Mouse (Mus musculus) forebrain, embryonic 12.5 days (tissue): ENCODE measurements around the gene Cpped1. TPM values are rescaled to one million over a fixed set of nuclear protein-coding genes. Genes with fewer than 3 reads are reported as not detected.

Source experiments
- ATAC-seq: fragments of 200-750 bp; cut with Nextera tagmentation; 2 replicates; pipeline ENCODE4 v1.8.0; 2017; ENCODE audit warnings: moderate TSS enrichment; ENCODE audit not compliant: low FRiP score
- H3K27ac ChIP-seq: fragments of 300-500 bp; sonication (generic); 2 replicates; pipeline ENCODE4 v1.5.1; 2016; ENCODE audit warnings: mild to moderate bottlenecking
- H3K27me3 ChIP-seq: fragments of 300-500 bp; sonication (generic); 2 replicates; pipeline ENCODE4 v1.6.1; 2016; ENCODE audit warnings: mild to moderate bottlenecking
- H3K36me3 ChIP-seq: fragments of 300-500 bp; sonication (generic); replicated peaks from 2 replicates; pipeline ENCODE4 v1.6.1; 2016; ENCODE audit warnings: mild to moderate bottlenecking
- H3K4me1 ChIP-seq: fragments of 300-500 bp; sonication (generic); 2 replicates; pipeline ENCODE4 v1.6.1; 2016
- H3K4me2 ChIP-seq: fragments of 300-500 bp; sonication (generic); 2 replicates; pipeline ENCODE4 v1.6.1; 2016; ENCODE audit warnings: mild to moderate bottlenecking, moderate library complexity
- H3K4me3 ChIP-seq: fragments of 300-500 bp; sonication (generic); replicated peaks from 2 replicates; pipeline ENCODE4 v1.5.1; 2016; ENCODE audit warnings: mild to moderate bottlenecking
- H3K9ac ChIP-seq: fragments of 300-500 bp; sonication (generic); 2 replicates; pipeline ENCODE4 v1.6.1; 2016; ENCODE audit warnings: mild to moderate bottlenecking
- H3K9me3 ChIP-seq: fragments of 300-500 bp; sonication (generic); 2 replicates; pipeline ENCODE4 v1.6.1; 2016
- WGBS: fragments of 180-500 bp; shearing (Covaris S2); methylation state at CpG from one replicate; pipeline ENCODE4 v1.1.7; 2016; 5-methylcytosine and 5-hydroxymethylcytosine counted together
- polyA plus RNA-seq: library from polyadenylated mRNA; unstranded; fragments of >200 nt; fragmentation: Nextera tagmentation; extraction: Ambion mirVana; gene quantifications from 2 replicates; pipeline ENCODE4 v1.2.1, GENCODE M21; 2016

Cpped1 gene
- polyA plus RNA-seq, 1 experiment from 2014 or later: 14.0 TPM

- H3K4me3 ChIP-seq: no peak overlapping the region
- WGBS: 85% methylated on average over 1 of the region's 1 CpGs
- no peak for ATAC-seq
- no peak overlapping the region for H3K27ac ChIP-seq
- no peak overlapping the region for H3K4me2 ChIP-seq
- H3K36me3 ChIP-seq: no peaks in the 10 kb centered on the region
- H3K9me3 ChIP-seq: no peaks in the 10 kb centered on the region
- H3K27me3 ChIP-seq: no peaks in the 10 kb centered on the region
- no peak overlapping the region for H3K9ac ChIP-seq
- H3K4me1 ChIP-seq: peaks cover 3% of the 10 kb centered on the region; the same call in 1 of the 2 replicates
Observed at GRCm38 (mm10) chr16:11828816-11829215, 80.4 kb downstream of the Cpped1 start.

- no peak for ATAC-seq
- Histone ChIP-seq H3K9me3 (no peaks in the 10 kb centered on the region), H3K27ac (no peak overlapping the region), H3K4me3 (no peak overlapping the region), H3K4me1 (peaks cover 3% of the 10 kb centered on the region; the same call in 1 of the 2 replicates), H3K4me2 (no peak overlapping the region), H3K27me3 (no peaks in the 10 kb centered on the region), H3K9ac (no peak overlapping the region), H3K36me3 (no peaks in the 10 kb centered on the region)
- 72% methylated on average over 7 of the region's 7 CpGs for WGBS
Observed at GRCm38 (mm10) chr16:11824833-11825232, 84.4 kb downstream of the Cpped1 start.

- H3K36me3 ChIP-seq: no peaks in the 10 kb centered on the region
- H3K9me3 ChIP-seq: no peaks in the 10 kb centered on the region
- H3K27ac ChIP-seq: no peak overlapping the region
- peaks cover 3% of the 10 kb centered on the region; the same call in 1 of the 2 replicates for H3K4me1 ChIP-seq
- H3K4me2 ChIP-seq: no peak overlapping the region
- ATAC-seq: no peak
- 80% methylated on average over 8 of the region's 8 CpGs for WGBS
- no peak overlapping the region for H3K4me3 ChIP-seq
- no peak overlapping the region for H3K9ac ChIP-seq
- H3K27me3 ChIP-seq: no peaks in the 10 kb centered on the region
Observed at GRCm38 (mm10) chr16:11824385-11824784, 84.9 kb downstream of the Cpped1 start.

GRCm38 (mm10) chr16:11820791-11821190, 88.5 kb downstream of the Cpped1 start:
- no peaks in the 10 kb centered on the region for H3K27me3 ChIP-seq
- H3K4me1 ChIP-seq: peaks cover 3% of the 10 kb centered on the region; the same call in 1 of the 2 replicates
- no peak for ATAC-seq
- no peak overlapping the region for H3K9ac ChIP-seq
- H3K4me2 ChIP-seq: no peak overlapping the region
- 87% methylated on average over 7 of the region's 7 CpGs for WGBS
- H3K36me3 ChIP-seq: no peaks in the 10 kb centered on the region
- H3K4me3 ChIP-seq: no peak overlapping the region
- no peak overlapping the region for H3K27ac ChIP-seq
- H3K9me3 ChIP-seq: no peaks in the 10 kb centered on the region

GRCm38 (mm10) chr16:11814935-11815650, 94.2 kb downstream of the Cpped1 start:
- H3K27ac ChIP-seq: no peak overlapping the region
- no peaks in the 10 kb centered on the region for H3K9me3 ChIP-seq
- H3K9ac ChIP-seq: no peak overlapping the region
- 70% methylated on average over 10 of the region's 10 CpGs for WGBS
- ATAC-seq: no peak
- H3K27me3 ChIP-seq: no peaks in the 10 kb centered on the region
- H3K4me1 ChIP-seq: no peaks in the 10 kb centered on the region
- no peak overlapping the region for H3K4me3 ChIP-seq
- no peaks in the 10 kb centered on the region for H3K36me3 ChIP-seq
- H3K4me2 ChIP-seq: no peak overlapping the region

GRCm38 (mm10) chr16:11812119-11812518, 97.1 kb downstream of the Cpped1 start:
- WGBS: 79% methylated on average over 8 of the region's 8 CpGs
- Histone ChIP-seq H3K27ac (no peak overlapping the region), H3K36me3 (no peaks in the 10 kb centered on the region), H3K27me3 (no peaks in the 10 kb centered on the region), H3K4me2 (no peak overlapping the region), H3K4me3 (no peak overlapping the region), H3K9me3 (no peaks in the 10 kb centered on the region), H3K9ac (no peak overlapping the region), H3K4me1 (0 out of 2 replicates have a peak, but pooled peaks cover 5% of the 10 kb centered on the region)
- ATAC-seq: no peak

GRCm38 (mm10) chr16:11809615-11810014, 99.6 kb downstream of the Cpped1 start:
- 45% methylated on average over 8 of the region's 8 CpGs for WGBS
- 0 out of 2 replicates have a peak, but pooled peaks cover 5% of the 10 kb centered on the region for H3K4me1 ChIP-seq
- ATAC-seq: no peak
- no peak overlapping the region for H3K4me3 ChIP-seq
- H3K9me3 ChIP-seq: no peaks in the 10 kb centered on the region
- H3K9ac ChIP-seq: no peak overlapping the region
- no peak overlapping the region for H3K27ac ChIP-seq
- no peaks in the 10 kb centered on the region for H3K36me3 ChIP-seq
- no peaks in the 10 kb centered on the region for H3K27me3 ChIP-seq
- H3K4me2 ChIP-seq: no peak overlapping the region

GRCm38 (mm10) chr16:11801960-11802539, 107.2 kb downstream of the Cpped1 start:
- no peak for ATAC-seq
- no peak overlapping the region for H3K4me2 ChIP-seq
- H3K27ac ChIP-seq: no peak overlapping the region
- no peaks in the 10 kb centered on the region for H3K36me3 ChIP-seq
- no peaks in the 10 kb centered on the region for H3K27me3 ChIP-seq
- 86% methylated on average over 7 of the region's 7 CpGs for WGBS
- H3K9me3 ChIP-seq: no peaks in the 10 kb centered on the region
- H3K4me3 ChIP-seq: no peak overlapping the region
- no peaks in the 10 kb centered on the region for H3K4me1 ChIP-seq
- H3K9ac ChIP-seq: no peak overlapping the region

- 0 out of 2 replicates have a peak, but pooled peaks cover 3% of the 10 kb centered on the region for H3K4me1 ChIP-seq
- H3K27ac ChIP-seq: no peak overlapping the region
- 79% methylated on average over 7 of the region's 7 CpGs for WGBS
- H3K36me3 ChIP-seq: no peaks in the 10 kb centered on the region
- H3K4me2 ChIP-seq: no peak overlapping the region
- H3K27me3 ChIP-seq: no peaks in the 10 kb centered on the region
- H3K4me3 ChIP-seq: no peak overlapping the region
- no peak for ATAC-seq
- no peaks in the 10 kb centered on the region for H3K9me3 ChIP-seq
- no peak overlapping the region for H3K9ac ChIP-seq
Observed at GRCm38 (mm10) chr16:11795758-11796460, 113.3 kb downstream of the Cpped1 start.

GRCm38 (mm10) chr16:11794628-11795027, 114.6 kb downstream of the Cpped1 start:
- H3K4me3 ChIP-seq: no peak overlapping the region
- 0 out of 2 replicates have a peak, but pooled peaks cover 3% of the 10 kb centered on the region for H3K4me1 ChIP-seq
- H3K27me3 ChIP-seq: no peaks in the 10 kb centered on the region
- no peaks in the 10 kb centered on the region for H3K9me3 ChIP-seq
- no peak overlapping the region for H3K9ac ChIP-seq
- no peaks in the 10 kb centered on the region for H3K36me3 ChIP-seq
- WGBS: 62% methylated on average over 4 of the region's 4 CpGs
- H3K27ac ChIP-seq: no peak overlapping the region
- no peak for ATAC-seq
- no peak overlapping the region for H3K4me2 ChIP-seq

- no peak overlapping the region for H3K9ac ChIP-seq
- H3K4me1 ChIP-seq: 0 out of 2 replicates have a peak, but pooled peaks cover 3% of the 10 kb centered on the region
- H3K27me3 ChIP-seq: no peaks in the 10 kb centered on the region
- WGBS: 16% methylated on average over 2 of the region's 2 CpGs
- no peak overlapping the region for H3K27ac ChIP-seq
- no peak overlapping the region for H3K4me3 ChIP-seq
- H3K4me2 ChIP-seq: no peak overlapping the region
- no peaks in the 10 kb centered on the region for H3K9me3 ChIP-seq
- ATAC-seq: no peak
- no peaks in the 10 kb centered on the region for H3K36me3 ChIP-seq
Observed at GRCm38 (mm10) chr16:11793391-11793790, 115.9 kb downstream of the Cpped1 start.

GRCm38 (mm10) chr16:11790476-11790875, 118.8 kb downstream of the Cpped1 start:
- 0 out of 2 replicates have a peak, but pooled peaks cover 3% of the 10 kb centered on the region for H3K4me1 ChIP-seq
- no peak overlapping the region for H3K4me3 ChIP-seq
- 92% methylated on average over 3 of the region's 3 CpGs for WGBS
- H3K9ac ChIP-seq: no peak overlapping the region
- H3K9me3 ChIP-seq: no peaks in the 10 kb centered on the region
- no peak overlapping the region for H3K27ac ChIP-seq
- no peaks in the 10 kb centered on the region for H3K27me3 ChIP-seq
- no peak for ATAC-seq
- H3K36me3 ChIP-seq: no peaks in the 10 kb centered on the region
- no peak overlapping the region for H3K4me2 ChIP-seq
